In genomic region chr2:122352992-122353391, GRCm38 (mm10) we compare ENCODE assay signal across 24 mouse cellular contexts. TPM values are rescaled to one million over a fixed set of nuclear protein-coding genes. Genes with fewer than 3 reads are reported as not detected.
DNase-seq lines count a peak whose midpoint lies in the region; ATAC-seq and TF ChIP-seq lines count a peak whose summit lies in the region.
"Had no signal": no experiment of that assay in that cellular context is flagged by ENCODE, and none has a peak within 500 bp of the region (broad histone marks: within the 10 kb centered on the region; RNA-seq: fewer than 3 reads in every experiment).

No protein-coding gene starts in this region.

- peaks cover 29% of the 10 kb centered on the region for H3K4me1 ChIP-seq in forebrain, embryonic 11.5 days (replicated peaks; ENCODE audit: control insufficient read depth, insufficient read depth, low read length)
- peaks cover 19% of the 10 kb centered on the region for H3K4me1 ChIP-seq in forebrain, postnatal 0 days (ENCODE audit: insufficient read depth)
- peaks cover 58% of the 10 kb centered on the region for H3K4me1 ChIP-seq in hindbrain, embryonic 14.5 days (replicated peaks; ENCODE audit: control insufficient read depth, insufficient read depth, low read length)

- WGBS in forebrain, embryonic 11.5 days, result 73% methylated on average over 6 of the region's 6 CpGs
- whole genome bisulfite sequencing in forebrain, postnatal 0 days, result 79% methylated on average over 6 of the region's 6 CpGs
- 74% methylated on average over 6 of the region's 6 CpGs for WGBS in hindbrain, embryonic 14.5 days

- no peak overlapping the region for H3K9ac ChIP-seq in forebrain, embryonic 11.5 days (ENCODE audit: low read length)
- no peak overlapping the region for H3K9ac ChIP-seq in forebrain, postnatal 0 days
- 0 out of 2 replicates have a peak overlapping the region, but pooled peaks have one; percentile 6 for H3K9ac ChIP-seq in hindbrain, embryonic 14.5 days
- H3K9ac ChIP-seq: embryonic facial prominence, embryonic 12.5 days; heart, embryonic 15.5 days; limb, embryonic 13.5 days; neural tube, embryonic 12.5 days had no signal

- TF ChIP-seq CTCF in forebrain, postnatal 0 days (IDR thresholded peaks at IDR 0.05; ENCODE audit: low read depth), result no peak

- no peaks in the 10 kb centered on the region for H3K9me3 ChIP-seq in forebrain, embryonic 11.5 days (ENCODE audit: control insufficient read depth, low read length)
- H3K9me3 ChIP-seq in forebrain, postnatal 0 days (ENCODE audit: low read length), result no peaks in the 10 kb centered on the region
- no peaks in the 10 kb centered on the region for H3K9me3 ChIP-seq in hindbrain, embryonic 14.5 days (ENCODE audit: control insufficient read depth, low read length)
- H3K9me3 ChIP-seq: embryonic facial prominence, embryonic 12.5 days; heart, embryonic 15.5 days; limb, embryonic 13.5 days; neural tube, embryonic 12.5 days had no signal

- H3K36me3 ChIP-seq in forebrain, embryonic 11.5 days (ENCODE audit: control insufficient read depth, insufficient read depth, low read length), result no peaks in the 10 kb centered on the region
- H3K36me3 ChIP-seq in forebrain, postnatal 0 days (ENCODE audit: insufficient read depth), result peaks cover 22% of the 10 kb centered on the region
- peaks cover 36% of the 10 kb centered on the region for H3K36me3 ChIP-seq in hindbrain, embryonic 14.5 days (replicated peaks; ENCODE audit: control insufficient read depth, insufficient read depth)
- H3K36me3 ChIP-seq: heart, embryonic 15.5 days had no signal

- H3K4me3 ChIP-seq in forebrain, embryonic 11.5 days (ENCODE audit: low read depth, low read length), result no peak overlapping the region
- no peak overlapping the region for H3K4me3 ChIP-seq in forebrain, postnatal 0 days (ENCODE audit: low read depth, low read length)
- no peak overlapping the region for H3K4me3 ChIP-seq in hindbrain, embryonic 14.5 days (replicated peaks; ENCODE audit: low read length)
- H3K4me3 ChIP-seq: embryonic facial prominence, embryonic 12.5 days; heart, embryonic 15.5 days; limb, embryonic 13.5 days; neural tube, embryonic 12.5 days had no signal

- 0 out of 2 replicates have a peak overlapping the region, but pooled peaks have one; percentile 37 for H3K27ac ChIP-seq in forebrain, embryonic 11.5 days (ENCODE audit: low read depth, low read length)
- no peak overlapping the region for H3K27ac ChIP-seq in forebrain, postnatal 0 days (ENCODE audit: low read depth, low read length)
- peak overlapping the region; percentile 89 for H3K27ac ChIP-seq in hindbrain, embryonic 14.5 days
- H3K27ac ChIP-seq: kidney, postnatal 0 days; limb, embryonic 13.5 days had no signal

- no peak for DNase-seq in forebrain, embryonic 11.5 days (ENCODE audit: low spot score)
- DNase-seq in forebrain, postnatal 0 days, result no peak
- peak; percentile 73 for DNase-seq in brain, adult 2 months (ENCODE audit: low read depth, low spot score)
- DNase-seq in cerebellum, postnatal 10 days, result peak; percentile 54 to 70
- DNase-seq in hindbrain, embryonic 14.5 days (ENCODE audit: low spot score), result no peak
- DNase-seq in spleen, adult 18-20 months, result no peak
- DNase-seq in retina, postnatal 1 day, result no peak
- DNase-seq: gastrocnemius, postnatal 10 days; heart, adult 18-20 months; kidney, adult 11 months; layer of hippocampus, adult 9-11 months; lung, postnatal 14 days had no signal

- ATAC-seq in forebrain, embryonic 11.5 days (replicated peaks; ENCODE audit: low FRiP score), result no peak
- no peak for ATAC-seq in forebrain, postnatal 0 days
- ATAC-seq in hindbrain, embryonic 14.5 days (ENCODE audit: low FRiP score), result no peak
- no peak for ATAC-seq in megakaryocyte, adult 5-6 weeks (ENCODE audit: poor library complexity, severe bottlenecking)

- no peak overlapping the region for H3K4me2 ChIP-seq in forebrain, embryonic 11.5 days (ENCODE audit: low read depth, low read length, severe bottlenecking)
- no peak overlapping the region for H3K4me2 ChIP-seq in forebrain, postnatal 0 days (ENCODE audit: low read depth)
- no peak overlapping the region for H3K4me2 ChIP-seq in hindbrain, embryonic 14.5 days (replicated peaks)
- H3K4me2 ChIP-seq: embryonic facial prominence, embryonic 12.5 days; heart, embryonic 15.5 days; limb, embryonic 13.5 days had no signal

- no peaks in the 10 kb centered on the region for H3K27me3 ChIP-seq in forebrain, embryonic 11.5 days (ENCODE audit: control insufficient read depth, insufficient read depth, low read length)
- H3K27me3 ChIP-seq in forebrain, postnatal 0 days (ENCODE audit: insufficient read depth, low read length), result no peaks in the 10 kb centered on the region
- H3K27me3 ChIP-seq in hindbrain, embryonic 14.5 days (ENCODE audit: control insufficient read depth, insufficient read depth, low read length), result no peaks in the 10 kb centered on the region
- H3K27me3 ChIP-seq: embryonic facial prominence, embryonic 12.5 days; heart, embryonic 15.5 days; limb, embryonic 13.5 days; neural tube, embryonic 12.5 days had no signal

RNA-seq across cellular contexts. Expression of gene Shf, which starts 16.0 kb away (rescaled TPM):
- polyA plus RNA-seq in forebrain, embryonic 11.5 days (2014; fragmentation: Nextera tagmentation; extraction: Ambion mirVana), result 5.2 and 6.9 TPM in 2 replicates
- total RNA-seq in forebrain, postnatal 0 days (2014; rRNA removed), result 69.3 and 70.7 TPM in 2 replicates
- 6.7 and 7.7 TPM in 2 replicates for polyA plus RNA-seq in forebrain, postnatal 0 days (2015; fragmentation: Nextera tagmentation; extraction: Ambion mirVana)
- 17.9 and 19.2 TPM in 2 replicates for polyA plus RNA-seq in hindbrain, embryonic 14.5 days (2014; fragmentation: Nextera tagmentation; extraction: Ambion mirVana)
- 0.31 and 2.1 TPM in 2 replicates for total RNA-seq in megakaryocyte, adult 5-6 weeks (2015)
- 0.81 and 1.5 TPM in 2 replicates for total RNA-seq in megakaryocyte, adult 5-6 weeks (2017)

RNA-seq across cellular contexts. Expression of gene Duox1, which starts 37.5 kb away (rescaled TPM):
- polyA plus RNA-seq in forebrain, embryonic 11.5 days (2014; fragmentation: Nextera tagmentation; extraction: Ambion mirVana), result 0.05 TPM in 1 of 2 replicates, not detected in the other
- not detected in 2 replicates for total RNA-seq in forebrain, postnatal 0 days (2014; rRNA removed)
- polyA plus RNA-seq in forebrain, postnatal 0 days (2015; fragmentation: Nextera tagmentation; extraction: Ambion mirVana), result 0.06 and 0.08 TPM in 2 replicates
- 0.04 and 0.12 TPM in 2 replicates for polyA plus RNA-seq in hindbrain, embryonic 14.5 days (2014; fragmentation: Nextera tagmentation; extraction: Ambion mirVana)
- not detected in 2 replicates for total RNA-seq in megakaryocyte, adult 5-6 weeks (2015)
- not detected in 2 replicates for total RNA-seq in megakaryocyte, adult 5-6 weeks (2017)
- total RNA-seq: CH12.LX; common myeloid progenitor, adult 5-6 weeks; hematopoietic stem cell, adult 5-6 weeks had no signal
- polyA plus RNA-seq: kidney, postnatal 0 days; liver, embryonic 16.5 days had no signal

RNA-seq across cellular contexts. Expression of gene Duoxa1, which starts 39.5 kb away (rescaled TPM):
- polyA plus RNA-seq in forebrain, embryonic 11.5 days (2014; fragmentation: Nextera tagmentation; extraction: Ambion mirVana), result not detected in 2 replicates
- total RNA-seq in forebrain, postnatal 0 days (2014; rRNA removed), result 0.10 and 0.23 TPM in 2 replicates
- polyA plus RNA-seq in forebrain, postnatal 0 days (2015; fragmentation: Nextera tagmentation; extraction: Ambion mirVana), result 0.25 and 0.46 TPM in 2 replicates
- polyA plus RNA-seq in hindbrain, embryonic 14.5 days (2014; fragmentation: Nextera tagmentation; extraction: Ambion mirVana), result 0.16 and 0.31 TPM in 2 replicates
- not detected in 2 replicates for total RNA-seq in megakaryocyte, adult 5-6 weeks (2015)
- total RNA-seq in megakaryocyte, adult 5-6 weeks (2017), result not detected in 2 replicates
- total RNA-seq: adrenal gland, adult 18-20 months; CH12.LX; hematopoietic stem cell, adult 5-6 weeks had no signal
- polyA plus RNA-seq: heart, embryonic 15.5 days; kidney, postnatal 0 days; liver, embryonic 16.5 days; neural tube, embryonic 12.5 days had no signal

RNA-seq across cellular contexts. Expression of gene Duoxa2, which starts 54.3 kb away (rescaled TPM):
- polyA plus RNA-seq in forebrain, embryonic 11.5 days (2014; fragmentation: Nextera tagmentation; extraction: Ambion mirVana), result not detected in 2 replicates
- 0.69 TPM in 1 of 2 replicates, not detected in the other for total RNA-seq in forebrain, postnatal 0 days (2014; rRNA removed)
- polyA plus RNA-seq in forebrain, postnatal 0 days (2015; fragmentation: Nextera tagmentation; extraction: Ambion mirVana), result 0.31 and 0.46 TPM in 2 replicates
- 0.46 TPM in 1 of 2 replicates, not detected in the other for polyA plus RNA-seq in hindbrain, embryonic 14.5 days (2014; fragmentation: Nextera tagmentation; extraction: Ambion mirVana)
- total RNA-seq in megakaryocyte, adult 5-6 weeks (2015), result not detected in 2 replicates
- not detected in 2 replicates for total RNA-seq in megakaryocyte, adult 5-6 weeks (2017)
- total RNA-seq: adrenal gland, adult 18-20 months; CH12.LX; common myeloid progenitor, adult 5-6 weeks; gastrocnemius, postnatal 10 days; hematopoietic stem cell, adult 5-6 weeks had no signal
- polyA plus RNA-seq: embryonic facial prominence, embryonic 12.5 days; heart, embryonic 15.5 days; kidney, postnatal 0 days; liver, embryonic 16.5 days; neural tube, embryonic 12.5 days; stomach, embryonic 14.5 days had no signal

RNA-seq across cellular contexts. Expression of gene Duox2, which starts 54.7 kb away (rescaled TPM):
- not detected in 2 replicates for polyA plus RNA-seq in forebrain, embryonic 11.5 days (2014; fragmentation: Nextera tagmentation; extraction: Ambion mirVana)
- 0.08 and 0.14 TPM in 2 replicates for total RNA-seq in forebrain, postnatal 0 days (2014; rRNA removed)
- polyA plus RNA-seq in forebrain, postnatal 0 days (2015; fragmentation: Nextera tagmentation; extraction: Ambion mirVana), result 0.05 TPM in 1 of 2 replicates, not detected in the other
- polyA plus RNA-seq in hindbrain, embryonic 14.5 days (2014; fragmentation: Nextera tagmentation; extraction: Ambion mirVana), result not detected in 2 replicates
- not detected in 2 replicates for total RNA-seq in megakaryocyte, adult 5-6 weeks (2015)
- not detected in 2 replicates for total RNA-seq in megakaryocyte, adult 5-6 weeks (2017)
- total RNA-seq: CH12.LX; common myeloid progenitor, adult 5-6 weeks; hematopoietic stem cell, adult 5-6 weeks had no signal
- polyA plus RNA-seq: liver, embryonic 16.5 days had no signal

Comparison
In these comparisons a context has a peak if more than half of its experiments do, and no peak if none do; other contexts are left out.
1. DNase-seq: peak in brain, adult 2 months (single experiment) and cerebellum, postnatal 10 days (2 of 2); none in forebrain, embryonic 11.5 days (single experiment), forebrain, postnatal 0 days (single experiment), hindbrain, embryonic 14.5 days (single experiment), spleen, adult 18-20 months (0 of 2) and retina, postnatal 1 day (single experiment).